ENCODE assay signal across 8 mouse cellular contexts in the genomic region with DNA sequence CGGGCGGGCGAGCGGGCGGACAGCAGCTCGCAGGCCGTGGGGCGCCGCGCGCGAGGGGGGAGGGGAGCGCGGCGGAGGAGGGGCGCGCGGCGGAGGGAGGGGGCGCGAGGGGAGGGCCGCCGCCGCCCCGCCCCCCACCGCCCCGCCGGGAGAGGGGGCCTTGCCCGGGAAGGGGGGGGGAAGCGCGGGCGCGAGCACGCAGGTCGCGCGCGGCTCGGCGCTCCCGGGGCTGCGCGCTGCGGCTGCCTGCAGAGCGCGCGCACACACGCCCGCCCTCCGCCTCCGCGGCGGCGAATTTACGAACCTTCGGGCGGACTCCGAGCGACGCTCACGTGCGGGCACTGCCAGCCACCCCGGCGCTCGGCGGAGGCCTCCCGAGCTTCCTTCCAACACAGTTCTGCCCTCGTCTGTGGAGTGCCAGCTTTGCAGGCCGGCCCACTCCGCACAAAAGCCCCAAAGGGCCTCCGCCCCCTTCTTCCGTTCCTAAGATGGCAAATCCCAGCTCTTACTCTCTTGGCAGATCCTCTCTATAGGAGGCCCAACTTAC. TPM values are rescaled to one million over a fixed set of nuclear protein-coding genes. Genes with fewer than 3 reads are reported as not detected.
A peak's percentile ranks its signal among the peaks of the same experiment; 100 is the strongest.
DNase-seq lines count a peak whose midpoint lies in the region; ATAC-seq lines count a peak whose summit lies in the region.

No protein-coding gene starts in this region.

- peak; percentile 53 for DNase-seq in ES-CJ7 (ENCODE audit: low read depth, low spot score)
- DNase-seq in forebrain, embryonic 14.5 days (ENCODE audit: low spot score) = peak; percentile 77
- DNase-seq in heart, postnatal 10 days = peak; percentile 67 to 71
- peak; percentile 63 to 73 for DNase-seq in layer of hippocampus, adult 18-20 months (ENCODE audit: low spot score in 2 of 2)
- DNase-seq in lung, adult 18-20 months = peak; percentile 67 to 68
- peak; percentile 84 for DNase-seq in testis, postnatal 10 days (ENCODE audit: low spot score)

- H3K9me3 ChIP-seq in forebrain, embryonic 14.5 days (replicated peaks; ENCODE audit: control insufficient read depth, low read length) = no peaks in the 10 kb centered on the region
- no peaks in the 10 kb centered on the region for H3K9me3 ChIP-seq in neural tube, embryonic 15.5 days (replicated peaks)

- peaks cover 33% of the 10 kb centered on the region for H3K36me3 ChIP-seq in forebrain, embryonic 14.5 days (ENCODE audit: control insufficient read depth, insufficient read depth, low read length)
- H3K36me3 ChIP-seq in neural tube, embryonic 15.5 days = peaks cover 20% of the 10 kb centered on the region

- intact Hi-C loops in heart, postnatal 10 days (cut with DNase I) = loop anchor here (2.0 kb wide), 1 partner anchor 21 kb away; no protein-coding TSS in a partner anchor

- H3K4me2 ChIP-seq in forebrain, embryonic 14.5 days (ENCODE audit: low read length) = peak overlapping the region; percentile 62
- peak overlapping the region; percentile 65 for H3K4me2 ChIP-seq in neural tube, embryonic 15.5 days

- peak; percentile 38; the same call in 1 of the 2 replicates for ATAC-seq in cerebellum, adult (ENCODE audit: insufficient number of reproducible peaks, low FRiP score, low TSS enrichment)
- ATAC-seq in forebrain, embryonic 14.5 days = peak; percentile 32
- peak; percentile 43 for ATAC-seq in neural tube, embryonic 15.5 days (ENCODE audit: low FRiP score)

- peak overlapping the region; percentile 86 for H3K9ac ChIP-seq in forebrain, embryonic 14.5 days (ENCODE audit: low read length)
- peak overlapping the region; percentile 87 for H3K9ac ChIP-seq in neural tube, embryonic 15.5 days (replicated peaks)

- peak overlapping the region; percentile 99 for H3K27ac ChIP-seq in forebrain, embryonic 14.5 days (ENCODE audit: low read depth, low read length)
- peak overlapping the region; percentile 99 for H3K27ac ChIP-seq in neural tube, embryonic 15.5 days (replicated peaks)

- peaks cover 19% of the 10 kb centered on the region for H3K4me1 ChIP-seq in forebrain, embryonic 14.5 days (ENCODE audit: control insufficient read depth, insufficient read depth, low read length)
- peaks cover 53% of the 10 kb centered on the region for H3K4me1 ChIP-seq in neural tube, embryonic 15.5 days

- no peaks in the 10 kb centered on the region for H3K27me3 ChIP-seq in forebrain, embryonic 14.5 days (replicated peaks; ENCODE audit: control insufficient read depth, insufficient read depth, low read length)
- H3K27me3 ChIP-seq in neural tube, embryonic 15.5 days (replicated peaks) = no peaks in the 10 kb centered on the region

- WGBS in forebrain, embryonic 14.5 days = 0% methylated on average over 26 of the region's 72 CpGs
- WGBS in neural tube, embryonic 15.5 days = under 1% methylated on average over 22 of the region's 72 CpGs

- peak overlapping the region; percentile 83 for H3K4me3 ChIP-seq in forebrain, embryonic 14.5 days (ENCODE audit: low read depth, low read length)
- H3K4me3 ChIP-seq in neural tube, embryonic 15.5 days (replicated peaks) = peak overlapping the region; percentile 82

RNA-seq across cellular contexts. Expression of gene Csad, which starts 0.6 kb away (rescaled TPM):
- 23.3 and 25.6 TPM in 2 replicates for polyA plus RNA-seq in forebrain, embryonic 14.5 days (2014; fragmentation: Nextera tagmentation; extraction: Ambion mirVana)
- total RNA-seq in heart, postnatal 10 days (2021) = 10 to 100 TPM; 25.6 to 33.8 TPM
- 10 to 100 TPM; 33.3 to 37.4 TPM for total RNA-seq in layer of hippocampus, adult 18-20 months (2021)
- 33.6 and 43.7 TPM in 2 replicates for polyA plus RNA-seq in neural tube, embryonic 15.5 days (2015; fragmentation: Nextera tagmentation; extraction: Ambion mirVana)

RNA-seq across cellular contexts. Expression of gene Zfp740, which starts 0.9 kb away (rescaled TPM):
- polyA plus RNA-seq in forebrain, embryonic 14.5 days (2014; fragmentation: Nextera tagmentation; extraction: Ambion mirVana) = 52.1 and 60.4 TPM in 2 replicates
- 10 to 100 TPM; 48.2 to 48.3 TPM for total RNA-seq in heart, postnatal 10 days (2021)
- 10 to 100 TPM; 66.1 to 71.8 TPM for total RNA-seq in layer of hippocampus, adult 18-20 months (2021)
- polyA plus RNA-seq in neural tube, embryonic 15.5 days (2015; fragmentation: Nextera tagmentation; extraction: Ambion mirVana) = 45.1 and 48.7 TPM in 2 replicates

RNA-seq across cellular contexts. Expression of gene Itgb7, which starts 27.8 kb away (rescaled TPM):
- polyA plus RNA-seq in forebrain, embryonic 14.5 days (2014; fragmentation: Nextera tagmentation; extraction: Ambion mirVana) = 0.38 and 0.49 TPM in 2 replicates
- total RNA-seq in heart, postnatal 10 days (2021) = 1 to 10 TPM; 1.9 to 2.0 TPM
- 1 to 10 TPM in 1 of 2 experiments, under 1 TPM in 1; 0.76 to 1.9 TPM for total RNA-seq in layer of hippocampus, adult 18-20 months (2021)
- polyA plus RNA-seq in neural tube, embryonic 15.5 days (2015; fragmentation: Nextera tagmentation; extraction: Ambion mirVana) = 1.1 and 11.0 TPM in 2 replicates

RNA-seq across cellular contexts. Expression of gene Rarg, which starts 53.4 kb away (rescaled TPM):
- polyA plus RNA-seq in forebrain, embryonic 14.5 days (2014; fragmentation: Nextera tagmentation; extraction: Ambion mirVana) = 4.0 and 5.3 TPM in 2 replicates
- total RNA-seq in heart, postnatal 10 days (2021) = 10 to 100 TPM; 23.2 to 27.2 TPM
- total RNA-seq in layer of hippocampus, adult 18-20 months (2021) = 10 to 100 TPM; 11.3 to 13.7 TPM
- polyA plus RNA-seq in neural tube, embryonic 15.5 days (2015; fragmentation: Nextera tagmentation; extraction: Ambion mirVana) = 7.8 and 11.9 TPM in 2 replicates

RNA-seq across cellular contexts. Expression of gene Soat2, which starts 53.6 kb away (rescaled TPM):
- polyA plus RNA-seq in forebrain, embryonic 14.5 days (2014; fragmentation: Nextera tagmentation; extraction: Ambion mirVana) = not detected in 2 replicates
- under 1 TPM in 1 of 2 experiments, not detected in 1; 0.20 TPM for total RNA-seq in heart, postnatal 10 days (2021)
- under 1 TPM in 1 of 2 experiments, not detected in 1; 0.15 TPM for total RNA-seq in layer of hippocampus, adult 18-20 months (2021)
- polyA plus RNA-seq in neural tube, embryonic 15.5 days (2015; fragmentation: Nextera tagmentation; extraction: Ambion mirVana) = 0.06 and 0.68 TPM in 2 replicates

Comparison
In these comparisons a context has a peak if more than half of its experiments do, and no peak if none do; other contexts are left out.
1. Peak in every context shown above with its lines: DNase-seq, ATAC-seq, H3K4me3 ChIP-seq and H3K27ac ChIP-seq.